Mouse (Mus musculus): ENCODE measurements around the gene Tmem220. TPM values are rescaled to one million over a fixed set of nuclear protein-coding genes. Genes with fewer than 3 reads are reported as not detected.

Gene Tmem220
- total RNA-seq (2015; ENCODE audit: low replicate concordance) (not detected in 2 replicates), total RNA-seq (2017; ENCODE audit: low replicate concordance) (not detected in 2 replicates)

GRCm38 (mm10) chr11:67024867-67025477 is at the start of gene Tmem220:
Tmem220 (plus strand) TSS chr11:67025154.
- ATAC-seq (replicated peaks; ENCODE audit: low FRiP score, poor library complexity, severe bottlenecking) = peak; percentile 97

- no peak for ATAC-seq (replicated peaks; ENCODE audit: low FRiP score, poor library complexity, severe bottlenecking)
Measured at GRCm38 (mm10) chr11:66975606-66976330, 49.2 kb upstream of the Tmem220 start.

GRCm38 (mm10) chr11:66981336-66982115 is 43.4 kb upstream of the Tmem220 start:
- no peak for ATAC-seq (replicated peaks; ENCODE audit: low FRiP score, poor library complexity, severe bottlenecking)

GRCm38 (mm10) chr11:66982794-66983193 is 42.2 kb upstream of the Tmem220 start:
- no peak for ATAC-seq (replicated peaks; ENCODE audit: low FRiP score, poor library complexity, severe bottlenecking)

- no peak for ATAC-seq (replicated peaks; ENCODE audit: low FRiP score, poor library complexity, severe bottlenecking)
Measured at GRCm38 (mm10) chr11:66983422-66984164, 41.4 kb upstream of the Tmem220 start.

GRCm38 (mm10) chr11:66984165-66985135 is 40.5 kb upstream of the Tmem220 start:
- no peak for ATAC-seq (replicated peaks; ENCODE audit: low FRiP score, poor library complexity, severe bottlenecking)

- no peak for ATAC-seq (replicated peaks; ENCODE audit: low FRiP score, poor library complexity, severe bottlenecking)
Measured at GRCm38 (mm10) chr11:66985136-66985702, 39.7 kb upstream of the Tmem220 start.

GRCm38 (mm10) chr11:66992150-66992549 is 32.8 kb upstream of the Tmem220 start:
- no peak for ATAC-seq (replicated peaks; ENCODE audit: low FRiP score, poor library complexity, severe bottlenecking)

- no peak for ATAC-seq (replicated peaks; ENCODE audit: low FRiP score, poor library complexity, severe bottlenecking)
Measured at GRCm38 (mm10) chr11:66993674-66994073, 31.3 kb upstream of the Tmem220 start.

GRCm38 (mm10) chr11:66996446-66996845 is 28.5 kb upstream of the Tmem220 start:
- no peak for ATAC-seq (replicated peaks; ENCODE audit: low FRiP score, poor library complexity, severe bottlenecking)

- no peak for ATAC-seq (replicated peaks; ENCODE audit: low FRiP score, poor library complexity, severe bottlenecking)
Measured at GRCm38 (mm10) chr11:66998467-66999403, 26.2 kb upstream of the Tmem220 start.

- no peak for ATAC-seq (replicated peaks; ENCODE audit: low FRiP score, poor library complexity, severe bottlenecking)
Measured at GRCm38 (mm10) chr11:67000671-67001070, 24.3 kb upstream of the Tmem220 start.

GRCm38 (mm10) chr11:67001717-67002116 is 23.2 kb upstream of the Tmem220 start:
- ATAC-seq (replicated peaks; ENCODE audit: low FRiP score, poor library complexity, severe bottlenecking) = no peak

- ATAC-seq (replicated peaks; ENCODE audit: low FRiP score, poor library complexity, severe bottlenecking) = no peak
Measured at GRCm38 (mm10) chr11:67002911-67003310, 22.0 kb upstream of the Tmem220 start.

- ATAC-seq (replicated peaks; ENCODE audit: low FRiP score, poor library complexity, severe bottlenecking) = no peak
Measured at GRCm38 (mm10) chr11:67007961-67008360, 17.0 kb upstream of the Tmem220 start.

- ATAC-seq (replicated peaks; ENCODE audit: low FRiP score, poor library complexity, severe bottlenecking) = no peak
Measured at GRCm38 (mm10) chr11:67008528-67008927, 16.4 kb upstream of the Tmem220 start.

- ATAC-seq (replicated peaks; ENCODE audit: low FRiP score, poor library complexity, severe bottlenecking) = no peak
Measured at GRCm38 (mm10) chr11:67010430-67010829, 14.5 kb upstream of the Tmem220 start.
